Mouse (Mus musculus) adrenal gland, adult (tissue): ENCODE measurements around the gene Cilp.
"Not testable (repeated sequence)": the region's sequence is repeated elsewhere in the genome, so short reads cannot be mapped to it uniquely, and the experiment has no call there.

Experiments used
- DNase-seq, 2 experiments: peaks; one replicate each; pipeline ENCODE4 v3.0.0; 2022 to 2023; ENCODE audit warnings: low spot score in 1 of 2; ENCODE audit not compliant: inconsistent age in 2 of 2

Cilp gene

GRCm38 (mm10) chr9:65264959-65265358 lies at the start of gene Cilp:
Cilp (plus strand) TSS chr9:65265180.
- no peak for DNase-seq

- no peak for DNase-seq
Measured at GRCm38 (mm10) chr9:65215494-65216126, 49.4 kb upstream of the Cilp start.

GRCm38 (mm10) chr9:65216972-65217371 lies 48.0 kb upstream of the Cilp start:
- DNase-seq, result peak in 1 of 2 experiments; percentile 58

- peak; percentile 86 to 92 for DNase-seq
Measured at GRCm38 (mm10) chr9:65217661-65218060, 47.3 kb upstream of the Cilp start.

- peak in 1 of 2 experiments; percentile 51 for DNase-seq
Measured at GRCm38 (mm10) chr9:65218916-65219315, 46.1 kb upstream of the Cilp start.

- DNase-seq, result not testable (repeated sequence)
Measured at GRCm38 (mm10) chr9:65220398-65220797, 44.6 kb upstream of the Cilp start.

- DNase-seq, result no peak
Measured at GRCm38 (mm10) chr9:65223927-65224326, 41.1 kb upstream of the Cilp start.

GRCm38 (mm10) chr9:65225795-65226194 lies 39.2 kb upstream of the Cilp start:
- peak; percentile 56 to 85 for DNase-seq

GRCm38 (mm10) chr9:65230250-65230649 lies 34.7 kb upstream of the Cilp start:
- no peak for DNase-seq

- DNase-seq, result no peak
Measured at GRCm38 (mm10) chr9:65231284-65231683, 33.7 kb upstream of the Cilp start.

- DNase-seq, result no peak
Measured at GRCm38 (mm10) chr9:65233243-65233985, 31.6 kb upstream of the Cilp start.

GRCm38 (mm10) chr9:65234734-65235133 lies 30.2 kb upstream of the Cilp start:
- no peak for DNase-seq

- DNase-seq, result no peak
Measured at GRCm38 (mm10) chr9:65235601-65236000, 29.4 kb upstream of the Cilp start.

GRCm38 (mm10) chr9:65237616-65238015 lies 27.4 kb upstream of the Cilp start:
- no peak for DNase-seq

GRCm38 (mm10) chr9:65238191-65238760 lies 26.7 kb upstream of the Cilp start:
- no peak for DNase-seq

- DNase-seq, result no peak
Measured at GRCm38 (mm10) chr9:65239176-65239575, 25.8 kb upstream of the Cilp start.

- DNase-seq, result no peak
Measured at GRCm38 (mm10) chr9:65239731-65240130, 25.2 kb upstream of the Cilp start.

- no peak for DNase-seq
Measured at GRCm38 (mm10) chr9:65240587-65240986, 24.4 kb upstream of the Cilp start.

GRCm38 (mm10) chr9:65241973-65242372 lies 23.0 kb upstream of the Cilp start:
- no peak for DNase-seq

GRCm38 (mm10) chr9:65243249-65243648 lies 21.7 kb upstream of the Cilp start:
- no peak for DNase-seq

- peak in 1 of 2 experiments; percentile 36 for DNase-seq
Measured at GRCm38 (mm10) chr9:65244036-65244806, 20.8 kb upstream of the Cilp start.
